Mouse (Mus musculus) liver, embryonic 14.5 days (tissue): ENCODE results near the gene Naa40. TPM values are rescaled to one million over a fixed set of nuclear protein-coding genes. Genes with fewer than 3 reads are reported as not detected.
A peak's percentile ranks its signal among the peaks of the same experiment; 100 is the strongest.

ENCODE experiments used
- ATAC-seq: fragments of 200-750 bp; cut with Nextera tagmentation; 2 replicates; pipeline ENCODE4 v1.8.0; 2017; ENCODE audit warnings: moderate number of reproducible peaks, mild to moderate bottlenecking, moderate library complexity; ENCODE audit not compliant: insufficient read depth
- DNase-seq, 3 experiments: peaks; one replicate each; pipeline ENCODE4 v3.0.0-alpha.2; 2012 to 2013; ENCODE audit warnings: low read depth in 3 of 3, low spot score in 3 of 3
- H3K27ac ChIP-seq: fragments of 300-500 bp; sonication (generic); 2 replicates; pipeline ENCODE4 v1.5.1; 2014; ENCODE audit warnings: moderate library complexity, mild to moderate bottlenecking, control low read depth, inconsistent platforms
- H3K27me3 ChIP-seq: fragments of 300-500 bp; sonication (generic); 2 replicates; pipeline ENCODE4 v1.6.1; 2014; ENCODE audit warnings: mild to moderate bottlenecking, low read length, moderate library complexity; ENCODE audit not compliant: control insufficient read depth, insufficient read depth
- H3K36me3 ChIP-seq: fragments of 300-500 bp; sonication (generic); replicated peaks from 2 replicates; pipeline ENCODE4 v1.6.1; 2014; ENCODE audit warnings: low read depth; ENCODE audit not compliant: control insufficient read depth, insufficient read depth
- H3K4me1 ChIP-seq, 2 experiments: fragments of 200-500 bp in 1 of 2; fragments of 300-500 bp in 1 of 2; sonication (generic) in 1 of 2; replicated peaks; 2 replicates each; pipeline ENCODE4 v1.6.1; 2012 to 2014; ENCODE audit warnings: antibody characterized with exemption in 1 of 2, inconsistent platforms in 1 of 2, low read length in 1 of 2; ENCODE audit not compliant: control insufficient read depth in 2 of 2, insufficient read depth in 2 of 2
- H3K4me2 ChIP-seq: fragments of 300-500 bp; sonication (generic); 2 replicates; pipeline ENCODE4 v1.6.1; 2014; ENCODE audit warnings: low read depth, mild to moderate bottlenecking, control low read depth, moderate library complexity
- H3K4me3 ChIP-seq, 2 experiments: fragments of 200-500 bp in 1 of 2; fragments of 300-500 bp in 1 of 2; sonication (generic) in 1 of 2; 2 replicates each; pipeline ENCODE4 v1.5.1; 2012 to 2014; ENCODE audit warnings: low read depth in 2 of 2, low read length in 2 of 2, mild to moderate bottlenecking in 2 of 2, control low read depth in 1 of 2, inconsistent platforms in 1 of 2, moderate library complexity in 1 of 2; ENCODE audit not compliant: insufficient read depth in 1 of 2
- H3K9ac ChIP-seq: fragments of 300-500 bp; sonication (generic); replicated peaks from 2 replicates; pipeline ENCODE4 v1.6.1; 2014; ENCODE audit warnings: mild to moderate bottlenecking, control low read depth, moderate library complexity
- H3K9me3 ChIP-seq: fragments of 300-500 bp; sonication (generic); 2 replicates; pipeline ENCODE4 v1.6.1; 2016; ENCODE audit warnings: low read length, mixed read lengths; ENCODE audit not compliant: control insufficient read depth
- CTCF ChIP-seq: IDR thresholded peaks from 2 replicates; pipeline ENCODE4 v1.5.1; 2016; ENCODE audit warnings: antibody characterized with exemption, low read depth, control low read depth
- EP300 ChIP-seq: IDR thresholded peaks from 2 replicates; pipeline ENCODE4 v1.6.1; 2016; ENCODE audit warnings: antibody characterized with exemption, low read depth
- WGBS: fragments of 180-500 bp; shearing (Covaris S2); extraction: QIAGEN DNeasy Blood & Tissue Kit; methylation state at CpG from one replicate; pipeline ENCODE4 v1.1.7; 2014; ENCODE audit not compliant: insufficient replicate concordance; 5-methylcytosine and 5-hydroxymethylcytosine counted together
- polyA plus RNA-seq, 2 experiments: library from polyadenylated mRNA; depleted of rRNA in 1 of 2; stranded (reverse) in 1 of 2; unstranded in 1 of 2; fragments of >200 nt; fragmentation: Nextera tagmentation in 1 of 2; extraction: Ambion mirVana in 1 of 2; gene quantifications; 2 replicates each; pipeline versions ENCODE4 v1.2.1 to v1.2.3; 2012 to 2014

Naa40 gene
- polyA plus RNA-seq, 2 experiments: 18.0 to 23.1 TPM

- no peaks in the 10 kb centered on the region for H3K27me3 ChIP-seq
- H3K4me3 ChIP-seq: peak within 1 kb of the TSS; percentile 65 to 97
- peak within 1 kb of the TSS; percentile 67 for H3K27ac ChIP-seq
- peaks cover 23 to 25% of the 10 kb centered on the region in 2 experiments for H3K4me1 ChIP-seq
- 0% methylated on average over 50 of the region's 50 CpGs for WGBS
- no peak for TF ChIP-seq CTCF
- TF ChIP-seq EP300: no peak
- peak; percentile 97 to 98 (median 97) for DNase-seq
- peak within 1 kb of the TSS; percentile 93 for H3K4me2 ChIP-seq
- H3K36me3 ChIP-seq: peaks cover 21% of the 10 kb centered on the region
- H3K9ac ChIP-seq: peak within 1 kb of the TSS; percentile 87
- ATAC-seq: peak; percentile 97
- H3K9me3 ChIP-seq: no peaks in the 10 kb centered on the region
Observed at GRCm38 (mm10) chr19:7217162-7217925, 23.6 kb downstream of the Naa40 start, which contains the start of gene Cox8a. Cox8a (minus strand) TSS chr19:7217616.

GRCm38 (mm10) chr19:7214484-7214883 is 26.5 kb downstream of the Naa40 start:
- H3K9me3 ChIP-seq: no peaks in the 10 kb centered on the region
- no peaks in the 10 kb centered on the region for H3K27me3 ChIP-seq
- TF ChIP-seq EP300 (no peak), CTCF (no peak)
- no peak overlapping the region for H3K9ac ChIP-seq
- 74% methylated on average over 5 of the region's 5 CpGs for WGBS
- no peak for ATAC-seq
- DNase-seq: no peak
- H3K4me2 ChIP-seq: no peak overlapping the region
- H3K4me1 ChIP-seq: peaks cover 23 to 25% of the 10 kb centered on the region in 2 experiments
- peaks cover 28% of the 10 kb centered on the region for H3K36me3 ChIP-seq
- H3K27ac ChIP-seq: no peak overlapping the region
- no peak overlapping the region for H3K4me3 ChIP-seq

GRCm38 (mm10) chr19:7213010-7213409 is 28.0 kb downstream of the Naa40 start:
- no peak overlapping the region for H3K9ac ChIP-seq
- H3K36me3 ChIP-seq: peaks cover 28% of the 10 kb centered on the region
- no peak for TF ChIP-seq EP300
- TF ChIP-seq CTCF: no peak
- H3K27ac ChIP-seq: no peak overlapping the region
- peaks cover 18 to 22% of the 10 kb centered on the region in 2 experiments for H3K4me1 ChIP-seq
- no peak overlapping the region for H3K4me3 ChIP-seq
- no peaks in the 10 kb centered on the region for H3K9me3 ChIP-seq
- DNase-seq (no peak), ATAC-seq (no peak)
- H3K4me2 ChIP-seq: no peak overlapping the region
- no peaks in the 10 kb centered on the region for H3K27me3 ChIP-seq
- WGBS: 92% methylated on average over 3 of the region's 3 CpGs

GRCm38 (mm10) chr19:7212216-7212615 is 28.8 kb downstream of the Naa40 start:
- H3K9ac ChIP-seq: no peak overlapping the region
- no peak for ATAC-seq
- peaks cover 28% of the 10 kb centered on the region for H3K36me3 ChIP-seq
- TF ChIP-seq CTCF: no peak
- no peak for TF ChIP-seq EP300
- DNase-seq: no peak
- H3K4me2 ChIP-seq: no peak overlapping the region
- H3K4me3 ChIP-seq: no peak overlapping the region
- WGBS: 81% methylated on average over 1 of the region's 1 CpGs
- H3K27me3 ChIP-seq: no peaks in the 10 kb centered on the region
- H3K4me1 ChIP-seq: peaks cover 15 to 19% of the 10 kb centered on the region in 2 experiments
- H3K27ac ChIP-seq: no peak overlapping the region
- no peaks in the 10 kb centered on the region for H3K9me3 ChIP-seq

- TF ChIP-seq EP300 (no peak), CTCF (no peak)
- Histone ChIP-seq H3K27me3 (no peaks in the 10 kb centered on the region), H3K27ac (no peak overlapping the region), H3K36me3 (peaks cover 21% of the 10 kb centered on the region), H3K9me3 (no peaks in the 10 kb centered on the region), H3K4me1 (peaks cover 8 to 15% of the 10 kb centered on the region in 2 experiments), H3K9ac (no peak overlapping the region), H3K4me2 (no peak overlapping the region), H3K4me3 (no peak overlapping the region)
- DNase-seq (no peak), ATAC-seq (no peak)
- 65% methylated on average over 7 of the region's 7 CpGs for WGBS
Observed at GRCm38 (mm10) chr19:7209907-7210646, 30.9 kb downstream of the Naa40 start.
